Mouse (Mus musculus): ENCODE results near the gene Ppm1j. TPM values are rescaled to one million over a fixed set of nuclear protein-coding genes. Genes with fewer than 3 reads are reported as not detected.
"Not testable (repeated sequence)": the region's sequence is repeated elsewhere in the genome, so short reads cannot be mapped to it uniquely, and the experiment has no call there.

Ppm1j gene
- polyA plus RNA-seq (2015; fragmentation: Nextera tagmentation; extraction: Ambion mirVana) = 36.6 and 38.7 TPM in 2 replicates

DNA sequence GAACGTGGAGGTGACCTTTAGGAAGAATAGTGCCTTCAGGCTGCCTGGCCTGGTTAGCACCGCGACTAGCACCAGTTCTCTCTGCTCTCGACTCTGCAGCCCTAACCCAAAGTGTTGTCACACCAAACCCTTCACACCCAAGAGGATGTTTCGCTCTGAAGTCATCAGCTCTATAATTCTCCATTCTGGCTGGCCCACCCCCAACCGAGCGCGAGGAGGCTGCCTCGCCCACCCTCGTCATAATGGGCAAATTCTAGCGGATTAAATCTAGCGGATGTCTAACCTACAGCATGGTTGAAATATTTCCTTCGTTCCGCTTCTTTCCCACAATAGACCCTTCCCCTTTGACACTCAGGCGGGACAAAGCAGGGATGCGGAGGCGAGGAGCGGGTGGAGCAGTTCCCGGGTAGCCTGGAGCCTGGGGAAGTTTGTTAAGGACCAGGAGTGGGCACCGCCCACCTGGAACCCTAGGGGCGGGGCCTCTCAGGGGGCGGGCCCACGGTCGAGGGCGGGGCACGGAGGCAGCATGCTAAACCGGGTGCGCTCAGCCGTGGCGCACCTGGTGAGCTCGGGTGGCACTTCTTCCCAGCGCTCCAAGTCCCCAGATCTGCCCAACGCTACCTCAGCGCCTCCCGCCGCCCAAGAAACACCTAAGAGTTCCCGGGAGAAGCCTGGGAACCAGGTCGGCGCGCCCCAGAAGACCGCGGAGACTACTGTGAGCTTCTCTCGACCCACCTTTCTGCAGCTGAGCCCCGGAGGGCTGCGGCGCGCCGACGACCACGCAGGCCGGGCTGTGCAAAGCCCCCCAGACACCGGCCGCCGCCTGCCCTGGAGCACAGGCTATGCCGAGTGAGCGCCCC lies at the start of gene Ppm1j:
Gene Ppm1j, plus strand, starts transcription at position 496 of the 860 bp plus-strand sequence.
- Histone ChIP-seq H3K9ac (peak within 1 kb of the TSS; percentile 92), H3K27ac (replicated peaks) (peak within 1 kb of the TSS; percentile 87), H3K9me3 (no peaks in the 10 kb centered on the region), H3K36me3 (peaks cover 7% of the 10 kb centered on the region), H3K4me1 (peaks cover 53% of the 10 kb centered on the region), H3K4me3 (peak within 1 kb of the TSS; percentile 79), H3K27me3 (replicated peaks) (peaks cover 68% of the 10 kb centered on the region), H3K4me2 (peak within 1 kb of the TSS; percentile 100)
- ATAC-seq (ENCODE audit: extremely low read depth, insufficient number of reproducible peaks, low FRiP score, low TSS enrichment) = peak; percentile 59; the same call in 1 of the 2 replicates
- WGBS = under 1% methylated on average over 56 of the region's 56 CpGs

- Histone ChIP-seq H3K4me1 (0 out of 2 replicates have a peak, but pooled peaks cover 3% of the 10 kb centered on the region), H3K27ac (replicated peaks) (no peak overlapping the region), H3K27me3 (replicated peaks) (no peaks in the 10 kb centered on the region), H3K36me3 (no peaks in the 10 kb centered on the region), H3K4me2 (no peak overlapping the region), H3K9me3 (no peaks in the 10 kb centered on the region), H3K4me3 (no peak overlapping the region), H3K9ac (no peak overlapping the region)
- WGBS = 67% methylated on average over 3 of the region's 3 CpGs
- ATAC-seq (ENCODE audit: extremely low read depth, insufficient number of reproducible peaks, low FRiP score, low TSS enrichment) = no peak
Measured at GRCm38 (mm10) chr3:104732907-104733306, 47.9 kb upstream of the Ppm1j start.

GRCm38 (mm10) chr3:104734654-104735053 lies 46.2 kb upstream of the Ppm1j start:
- H3K27me3 ChIP-seq (replicated peaks) = no peaks in the 10 kb centered on the region
- WGBS = 54% methylated on average over 7 of the region's 7 CpGs
- no peak overlapping the region for H3K9ac ChIP-seq
- no peak overlapping the region for H3K27ac ChIP-seq (replicated peaks)
- no peaks in the 10 kb centered on the region for H3K4me1 ChIP-seq
- ATAC-seq (ENCODE audit: extremely low read depth, insufficient number of reproducible peaks, low FRiP score, low TSS enrichment) = no peak
- H3K9me3 ChIP-seq = no peaks in the 10 kb centered on the region
- H3K4me2 ChIP-seq = no peak overlapping the region
- no peaks in the 10 kb centered on the region for H3K36me3 ChIP-seq
- H3K4me3 ChIP-seq = no peak overlapping the region

GRCm38 (mm10) chr3:104741954-104742353 lies 38.9 kb upstream of the Ppm1j start:
- WGBS = 80% methylated on average over 3 of the region's 3 CpGs
- no peak for ATAC-seq (ENCODE audit: extremely low read depth, insufficient number of reproducible peaks, low FRiP score, low TSS enrichment)
- no peaks in the 10 kb centered on the region for H3K4me1 ChIP-seq
- no peaks in the 10 kb centered on the region for H3K9me3 ChIP-seq
- H3K4me3 ChIP-seq = no peak overlapping the region
- H3K4me2 ChIP-seq = no peak overlapping the region
- H3K27ac ChIP-seq (replicated peaks) = no peak overlapping the region
- H3K27me3 ChIP-seq (replicated peaks) = no peaks in the 10 kb centered on the region; the same call in 1 of the 2 replicates
- no peaks in the 10 kb centered on the region for H3K36me3 ChIP-seq
- no peak overlapping the region for H3K9ac ChIP-seq

- Histone ChIP-seq H3K9ac (no peak overlapping the region), H3K9me3 (no peaks in the 10 kb centered on the region), H3K4me2 (no peak overlapping the region), H3K4me3 (no peak overlapping the region), H3K4me1 (no peaks in the 10 kb centered on the region), H3K36me3 (no peaks in the 10 kb centered on the region), H3K27ac (replicated peaks) (no peak overlapping the region), H3K27me3 (replicated peaks) (no peaks in the 10 kb centered on the region; the same call in 1 of the 2 replicates)
- ATAC-seq (ENCODE audit: extremely low read depth, insufficient number of reproducible peaks, low FRiP score, low TSS enrichment) = no peak
- 26% methylated on average over 1 of the region's 1 CpGs for WGBS
Measured at GRCm38 (mm10) chr3:104743161-104743560, 37.7 kb upstream of the Ppm1j start.

DNA sequence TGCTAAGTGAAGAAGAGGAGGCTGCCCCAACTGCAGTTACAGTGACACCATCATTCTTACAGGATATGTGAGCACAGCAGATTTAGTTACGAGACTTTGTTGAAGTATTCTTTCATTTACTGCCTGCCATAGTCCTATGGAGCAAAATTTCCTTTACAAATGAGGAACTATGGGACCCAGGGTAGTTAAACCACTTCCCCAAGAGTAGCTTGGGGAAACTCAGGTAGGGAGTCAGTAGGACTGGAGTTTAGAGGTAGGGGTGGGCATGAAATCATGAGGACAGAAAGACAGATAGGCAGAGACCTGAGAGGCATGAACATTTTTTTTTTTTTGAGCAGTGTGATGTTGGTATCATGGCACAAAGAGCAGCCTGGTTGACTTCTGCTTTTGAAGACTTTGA lies 37.0 kb upstream of the Ppm1j start:
- Histone ChIP-seq H3K27me3 (replicated peaks) (no peaks in the 10 kb centered on the region; the same call in 1 of the 2 replicates), H3K36me3 (no peaks in the 10 kb centered on the region), H3K4me1 (no peaks in the 10 kb centered on the region), H3K9me3 (no peaks in the 10 kb centered on the region), H3K4me3 (no peak overlapping the region), H3K27ac (replicated peaks) (no peak overlapping the region), H3K9ac (no peak overlapping the region), H3K4me2 (no peak overlapping the region)
- WGBS = 86% methylated on average over 1 of the region's 1 CpGs
- ATAC-seq (ENCODE audit: extremely low read depth, insufficient number of reproducible peaks, low FRiP score, low TSS enrichment) = no peak

GRCm38 (mm10) chr3:104752845-104753244 lies 28.0 kb upstream of the Ppm1j start:
- not testable (repeated sequence) for H3K36me3 ChIP-seq; H3K9me3 ChIP-seq; H3K27ac ChIP-seq (replicated peaks); H3K27me3 ChIP-seq (replicated peaks); H3K4me1 ChIP-seq; H3K9ac ChIP-seq; ATAC-seq (ENCODE audit: extremely low read depth, insufficient number of reproducible peaks, low FRiP score, low TSS enrichment)
- Histone ChIP-seq H3K4me2 (peak overlapping the region; percentile 56), H3K4me3 (peak overlapping the region; percentile 24; the same call in 1 of the 2 replicates)
- WGBS = 11% methylated on average over 24 of the region's 25 CpGs

DNA sequence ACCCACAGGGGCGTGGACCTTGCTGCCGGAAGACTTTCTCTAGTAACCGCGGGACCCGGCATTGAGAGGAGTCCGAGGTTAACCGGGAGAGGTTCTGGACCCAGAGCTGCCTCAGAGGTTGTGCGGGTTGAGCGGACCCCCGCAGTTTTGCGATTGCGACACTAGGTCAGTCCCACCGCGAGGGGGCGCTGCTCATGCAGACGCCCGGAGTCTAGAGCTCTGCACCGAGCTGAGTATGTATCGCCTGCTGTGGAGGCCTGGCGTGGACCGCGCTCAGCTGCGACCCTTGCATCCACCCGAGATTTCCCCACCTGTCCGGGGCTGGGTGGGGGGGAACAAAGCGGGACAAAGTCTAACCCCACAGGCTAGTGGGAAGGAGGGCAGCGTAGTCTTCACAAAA lies 22.4 kb upstream of the Ppm1j start:
- ATAC-seq (ENCODE audit: extremely low read depth, insufficient number of reproducible peaks, low FRiP score, low TSS enrichment) = no peak; the same call in 1 of the 2 replicates
- H3K27me3 ChIP-seq (replicated peaks) = peaks cover 29% of the 10 kb centered on the region
- peaks cover 18% of the 10 kb centered on the region for H3K4me1 ChIP-seq
- peak overlapping the region; percentile 79 for H3K4me2 ChIP-seq
- peak overlapping the region; percentile 82 for H3K9ac ChIP-seq
- H3K4me3 ChIP-seq = peak overlapping the region; percentile 48
- no peaks in the 10 kb centered on the region for H3K36me3 ChIP-seq
- H3K9me3 ChIP-seq = no peaks in the 10 kb centered on the region
- 3% methylated on average over 27 of the region's 27 CpGs for WGBS
- H3K27ac ChIP-seq (replicated peaks) = no peak overlapping the region

- Histone ChIP-seq H3K4me1 (peaks cover 18% of the 10 kb centered on the region), H3K4me3 (peak overlapping the region; percentile 48), H3K9me3 (no peaks in the 10 kb centered on the region), H3K36me3 (no peaks in the 10 kb centered on the region), H3K4me2 (peak overlapping the region; percentile 79), H3K27ac (replicated peaks) (no peak overlapping the region), H3K9ac (peak overlapping the region; percentile 82), H3K27me3 (replicated peaks) (peaks cover 26% of the 10 kb centered on the region)
- WGBS = 17% methylated on average over 5 of the region's 5 CpGs
- ATAC-seq (ENCODE audit: extremely low read depth, insufficient number of reproducible peaks, low FRiP score, low TSS enrichment) = no peak
Measured at GRCm38 (mm10) chr3:104758869-104759268, 22.0 kb upstream of the Ppm1j start.

- H3K4me2 ChIP-seq = peak overlapping the region; percentile 46
- not testable (repeated sequence) for ATAC-seq (ENCODE audit: extremely low read depth, insufficient number of reproducible peaks, low FRiP score, low TSS enrichment)
Measured at GRCm38 (mm10) chr3:104762103-104762863, 18.6 kb upstream of the Ppm1j start.

GRCm38 (mm10) chr3:104765021-104765420 lies 15.8 kb upstream of the Ppm1j start:
- H3K4me2 ChIP-seq = no peak overlapping the region
- no peak overlapping the region for H3K9ac ChIP-seq
- ATAC-seq (ENCODE audit: extremely low read depth, insufficient number of reproducible peaks, low FRiP score, low TSS enrichment) = no peak
- no peaks in the 10 kb centered on the region for H3K36me3 ChIP-seq
- H3K27ac ChIP-seq (replicated peaks) = no peak overlapping the region
- H3K4me1 ChIP-seq = peaks cover 8% of the 10 kb centered on the region
- H3K9me3 ChIP-seq = no peaks in the 10 kb centered on the region
- H3K4me3 ChIP-seq = no peak overlapping the region
- H3K27me3 ChIP-seq (replicated peaks) = 0 out of 2 replicates have a peak, but pooled peaks cover 12% of the 10 kb centered on the region
- WGBS = 17% methylated on average over 4 of the region's 4 CpGs

More at GRCm38 (mm10) chr3:104762103-104762863, 18.6 kb upstream of the Ppm1j start:
- not testable (repeated sequence) for H3K27ac ChIP-seq (replicated peaks); H3K4me3 ChIP-seq; H3K9me3 ChIP-seq; H3K36me3 ChIP-seq
- H3K27me3 ChIP-seq (replicated peaks) = peaks cover 26% of the 10 kb centered on the region
- 23% methylated on average over 20 of the region's 20 CpGs for WGBS
- peak overlapping the region; percentile 50; the same call in 1 of the 2 replicates for H3K9ac ChIP-seq
- peaks cover 15% of the 10 kb centered on the region for H3K4me1 ChIP-seq

Data from heart, embryonic 13.5 days (tissue).